Mouse (Mus musculus) kidney, postnatal 4 days (tissue): ENCODE data around the gene Olfr1395.
"Not testable (repeated sequence)": the region's sequence is repeated elsewhere in the genome, so short reads cannot be mapped to it uniquely, and the experiment has no call there.

Experiments used
- DNase-seq, 2 experiments: peaks; one replicate each; pipeline ENCODE4 v3.0.0; 2021; ENCODE audit warnings: mixed read lengths in 2 of 2

Olfr1395 gene

GRCm38 (mm10) chr11:49176047-49176779, 34.1 kb downstream of the Olfr1395 start:
- DNase-seq: not testable (repeated sequence)

DNA sequence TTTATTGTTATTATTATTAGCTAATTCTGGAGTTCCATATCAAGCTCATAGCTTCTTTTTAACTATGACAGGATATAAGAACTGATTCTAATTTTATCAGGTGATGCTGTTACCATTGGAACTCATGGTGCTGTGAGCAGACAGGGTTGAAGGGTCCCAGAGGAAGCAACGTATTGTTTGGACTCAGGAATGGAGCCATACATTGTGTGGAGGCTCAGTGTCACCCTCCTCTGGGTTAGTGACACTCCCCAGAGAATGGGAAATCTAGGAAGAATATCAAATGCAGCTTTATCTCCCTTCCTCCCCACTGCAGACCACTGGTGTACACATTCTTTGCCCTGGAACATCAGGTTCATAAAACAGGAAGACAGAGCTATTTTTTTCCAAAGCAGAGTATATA, 41.1 kb downstream of the Olfr1395 start:
- DNase-seq: no peak

DNA sequence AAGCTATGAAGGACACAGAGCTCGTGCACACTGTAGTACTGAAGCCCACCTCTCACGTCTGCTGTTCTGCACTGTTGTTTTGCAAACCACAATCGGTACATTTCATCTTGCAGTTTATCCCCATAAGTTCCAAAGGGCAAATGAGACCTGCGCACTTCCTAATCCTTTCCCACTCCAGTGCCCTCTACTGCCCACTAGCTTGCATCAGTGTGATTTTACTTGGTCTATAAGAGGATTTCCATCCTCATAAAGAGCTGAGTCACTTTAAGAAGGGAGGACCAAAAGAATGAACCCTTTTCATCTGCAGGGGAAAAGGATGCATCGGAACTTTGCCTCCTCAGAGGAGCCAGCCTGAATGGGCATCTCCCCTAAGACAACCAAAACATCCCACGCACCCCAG, 44.4 kb downstream of the Olfr1395 start:
- peak in 1 of 2 experiments; percentile 13 for DNase-seq

DNA sequence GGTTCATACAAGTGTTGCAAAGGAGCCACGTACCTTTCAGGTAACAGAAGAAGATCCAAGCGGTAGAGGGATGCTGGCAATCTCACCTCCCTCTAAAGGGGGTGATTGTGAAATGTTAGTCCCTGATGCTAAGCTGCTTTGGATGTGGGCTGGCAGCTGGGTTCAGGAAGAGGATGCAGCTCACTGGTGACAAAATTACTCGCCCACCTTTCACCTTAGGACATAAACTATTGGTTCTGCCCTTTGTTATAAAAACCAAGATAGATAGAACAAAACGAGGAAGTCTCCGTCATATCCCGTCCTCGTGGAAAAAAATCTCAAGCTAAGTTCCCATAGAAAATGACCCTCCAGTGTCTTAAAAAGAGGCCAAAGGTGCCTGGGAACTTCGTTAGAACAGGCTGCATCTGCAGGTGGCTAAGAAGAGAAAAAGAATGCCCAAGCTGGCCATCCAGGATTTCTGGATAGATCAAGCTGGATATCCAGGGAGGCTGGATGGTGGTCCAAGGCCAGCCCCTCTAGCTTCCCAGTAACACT, 44.9 kb downstream of the Olfr1395 start, which contains the start of gene Btnl9:
Btnl9 (minus strand) TSS at position 205 of the 534 bp plus-strand sequence.
- DNase-seq: peak in 1 of 2 experiments; percentile 5

DNA sequence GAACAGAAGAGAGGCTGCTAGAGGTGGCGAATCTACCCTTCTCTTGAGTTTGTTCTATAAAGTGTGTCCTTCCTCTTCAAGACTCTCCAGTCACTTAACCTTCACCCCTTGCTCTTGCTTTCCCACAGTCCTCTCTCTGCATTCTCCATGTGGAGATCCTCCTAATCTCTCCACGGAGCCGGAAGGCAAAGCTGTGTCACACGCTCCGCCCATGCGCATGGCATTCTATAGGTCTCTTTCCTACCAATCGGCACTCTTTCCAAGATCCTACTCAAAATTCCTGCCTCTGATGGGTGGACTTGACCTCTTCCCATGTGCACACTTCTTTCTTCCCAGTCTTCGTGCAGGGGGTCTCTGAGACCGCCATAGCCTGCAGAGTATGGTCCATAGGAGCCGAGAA, 45.6 kb downstream of the Olfr1395 start:
- no peak for DNase-seq

GRCm38 (mm10) chr11:49189737-49190136, 47.7 kb downstream of the Olfr1395 start:
- DNase-seq: peak; percentile 77 to 79

DNA sequence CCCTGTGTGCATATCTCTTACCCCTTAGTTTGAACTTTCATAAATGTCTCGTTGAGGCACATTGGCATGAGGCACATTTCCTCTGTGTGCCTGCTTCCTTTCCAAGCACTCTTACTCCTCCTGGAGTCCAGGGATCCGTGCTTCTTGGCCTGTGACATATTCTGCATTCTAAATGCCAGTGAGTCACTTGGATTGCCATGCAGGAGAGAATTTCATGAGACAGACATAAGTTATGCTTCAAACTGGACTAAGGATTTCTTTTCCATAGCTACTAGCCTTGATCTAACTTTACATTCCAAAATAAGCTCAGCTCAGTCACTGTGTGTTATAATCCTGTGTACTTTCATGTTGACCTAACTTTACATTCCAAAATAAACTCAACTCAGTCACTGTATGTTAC, 49.0 kb downstream of the Olfr1395 start:
- DNase-seq: no peak

- DNase-seq: not testable (repeated sequence)
These were observed 52.7 kb downstream of the Olfr1395 start for GRCm38 (mm10) chr11:49194771-49195170.

GRCm38 (mm10) chr11:49195819-49196322, 53.8 kb downstream of the Olfr1395 start:
- peak in 1 of 2 experiments; percentile 26 for DNase-seq
